Mouse (Mus musculus) adrenal gland, postnatal 4 days (tissue): ENCODE data around the gene Mto1. TPM values are rescaled to one million over a fixed set of nuclear protein-coding genes. Genes with fewer than 3 reads are reported as not detected.
"Not testable (repeated sequence)": the region's sequence is repeated elsewhere in the genome, so short reads cannot be mapped to it uniquely, and the experiment has no call there.

Experiments
- DNase-seq, 2 experiments: peaks; one replicate each; pipeline ENCODE4 v3.0.0; 2021 to 2022; ENCODE audit warnings: low spot score in 2 of 2, mixed read lengths in 2 of 2
- microRNA-seq: library from miRNA; unstranded; fragments of <30 nt; microRNA quantifications from one replicate; pipeline ENCODE4 v1.2.0, GENCODE M21; 2021
- total RNA-seq, 2 experiments: library from RNA; stranded (reverse); gene quantifications; 2 replicates each; pipeline ENCODE4 v1.2.3; 2021

The Mto1 gene
- total RNA-seq, 2 experiments from 2014 or later: 25.4 to 27.7 TPM

- DNase-seq: no peak
These were observed 56.7 kb downstream of the Mto1 start for GRCm38 (mm10) chr9:78504679-78505078.

GRCm38 (mm10) chr9:78505223-78505622 is 57.2 kb downstream of the Mto1 start:
- no peak for DNase-seq

GRCm38 (mm10) chr9:78506002-78506721 is 58.2 kb downstream of the Mto1 start:
- DNase-seq: no peak

GRCm38 (mm10) chr9:78506722-78507077 is 58.7 kb downstream of the Mto1 start:
- no peak for DNase-seq

- no peak for DNase-seq
These were observed 60.2 kb downstream of the Mto1 start for GRCm38 (mm10) chr9:78508106-78508786.

- no peak for DNase-seq
These were observed 63.7 kb downstream of the Mto1 start for GRCm38 (mm10) chr9:78511705-78512104.

GRCm38 (mm10) chr9:78513776-78514500 is 65.9 kb downstream of the Mto1 start:
- DNase-seq: no peak

- no peak for DNase-seq
These were observed 66.7 kb downstream of the Mto1 start for GRCm38 (mm10) chr9:78514681-78515080.

- no peak for DNase-seq
These were observed 68.1 kb downstream of the Mto1 start for GRCm38 (mm10) chr9:78516125-78516524.

GRCm38 (mm10) chr9:78517237-78517636 is 69.2 kb downstream of the Mto1 start:
- DNase-seq: not testable (repeated sequence)

- DNase-seq: no peak
These were observed 72.2 kb downstream of the Mto1 start for GRCm38 (mm10) chr9:78520127-78520779.

- peak in 1 of 2 experiments; percentile 13 for DNase-seq
These were observed 73.0 kb downstream of the Mto1 start for GRCm38 (mm10) chr9:78520780-78521601.

GRCm38 (mm10) chr9:78521689-78522088 is 73.7 kb downstream of the Mto1 start:
- no peak for DNase-seq

Small RNAs within 50 kb of the gene (microRNA-seq; reads per million reads assigned to microRNA genes)
- gene Gm26377: not detected

Other genes starting within 250 kb of the Mto1 start
- under 1 TPM in 1 of 2 experiments, not detected in 1; 0.36 TPM for gene Gsta1, start 217.6 kb upstream of the Mto1 start, total RNA-seq
- not detected for gene Gm3776, start 191.1 kb upstream of the Mto1 start, total RNA-seq
- 1 to 10 TPM in 1 of 2 experiments, not detected in 1; 6.5 TPM for gene Gm10639, start 158.3 kb upstream of the Mto1 start, total RNA-seq
- gene Omt2a, start 133.4 kb upstream of the Mto1 start, total RNA-seq: not detected
- gene Omt2b, start 120.6 kb upstream of the Mto1 start, total RNA-seq: not detected
- gene Gsta2, start 92.4 kb upstream of the Mto1 start, total RNA-seq: 10 to 100 TPM in 1 of 2 experiments, 1 to 10 TPM in 1; 3.0 to 18.7 TPM
- gene Dppa5a, start 80.0 kb upstream of the Mto1 start, total RNA-seq: not detected
- gene Ooep, start 69.5 kb upstream of the Mto1 start, total RNA-seq: under 1 TPM; 0.20 to 0.50 TPM
- gene Ddx43, start 52.4 kb upstream of the Mto1 start, total RNA-seq: under 1 TPM; 0.14 to 0.17 TPM
- gene Cgas, start 5.0 kb upstream of the Mto1 start, total RNA-seq: 1 to 10 TPM; 1.6 to 1.7 TPM
- under 1 TPM; 0.34 to 0.79 TPM for gene Gm17324, start 578 bp downstream of the Mto1 start, total RNA-seq
- gene Eef1a1, start 40.9 kb downstream of the Mto1 start, total RNA-seq: 1,000 to 10,000 TPM; 7,895 to 7,946 TPM
- gene Slc17a5, start 139.8 kb downstream of the Mto1 start, total RNA-seq: 10 to 100 TPM; 12.2 to 14.2 TPM
- 1 to 10 TPM; 3.3 to 4.0 TPM for gene Cd109, start 167.3 kb downstream of the Mto1 start, total RNA-seq